Mouse (Mus musculus): Measurements from ENCODE around the gene Tmem178b.

DNA sequence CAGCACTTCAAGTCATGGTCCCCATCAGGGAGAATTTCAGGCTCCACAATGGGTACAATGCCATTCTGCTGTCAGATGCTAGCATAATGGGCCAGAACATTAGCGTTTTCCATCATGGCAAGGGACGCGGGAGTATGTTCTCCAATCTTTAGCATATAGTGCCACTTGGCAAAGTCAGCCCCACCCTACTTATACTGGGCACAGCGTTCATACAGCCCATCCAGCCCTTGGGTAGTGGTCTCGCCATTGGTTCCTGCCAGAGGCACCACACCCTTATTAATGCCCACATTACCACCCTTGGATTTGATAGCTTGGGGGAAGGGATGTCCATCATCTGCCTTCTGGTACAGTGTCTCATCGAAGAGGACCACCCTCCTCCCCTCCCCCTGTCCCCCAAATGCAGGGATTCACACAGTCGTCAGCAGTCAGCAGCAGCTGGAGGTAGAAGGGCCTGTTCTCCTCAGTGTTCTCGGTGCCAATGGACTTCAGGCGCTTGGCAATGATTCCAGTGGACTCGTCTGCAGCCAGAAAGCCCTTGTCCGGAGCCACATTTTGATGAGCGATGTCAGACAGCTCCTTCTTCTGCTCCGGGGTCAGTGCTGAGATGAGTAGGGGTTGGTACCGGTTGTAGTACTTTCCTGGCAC lies 29.3 kb upstream of the Tmem178b start:
- TF ChIP-seq CTCF (IDR thresholded peaks at IDR 0.05; ENCODE audit: low read depth) (no peak), EP300 (IDR thresholded peaks at IDR 0.05; ENCODE audit: low read depth) (no peak)
